Mouse (Mus musculus): ENCODE results near the gene Csmd2.

DNA sequence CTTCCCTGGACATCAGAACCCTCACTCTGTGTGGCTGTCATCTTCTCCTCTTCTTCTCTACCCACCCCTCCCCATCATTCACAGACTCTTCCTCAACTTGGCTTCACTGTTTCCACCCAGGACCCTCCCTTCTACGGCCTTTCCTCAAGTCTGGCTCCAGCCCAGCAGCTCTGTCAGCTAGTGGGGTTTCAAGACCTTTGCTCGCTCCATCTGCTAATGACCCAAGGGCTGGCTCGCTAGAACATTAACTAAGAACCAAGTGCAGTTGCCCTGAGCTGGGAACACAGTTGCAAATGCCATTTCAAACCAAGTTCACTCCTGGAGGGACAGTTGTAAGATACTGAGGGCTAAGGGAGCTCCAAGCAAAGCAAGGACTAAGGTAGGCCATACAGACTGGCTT, 11.6 kb downstream of the Csmd2 start:
- TF ChIP-seq POLR2A (IDR thresholded peaks at IDR 0.05; ENCODE audit: borderline replicate concordance, extremely low read depth, low read depth, low read length) (no peak), CTCF (IDR thresholded peaks at IDR 0.05; ENCODE audit: insufficient read depth, low read length) (no peak)

All from lung, adult 2 months (tissue).